Mouse (Mus musculus): ENCODE results near the gene Jarid2. TPM values are rescaled to one million over a fixed set of nuclear protein-coding genes. Genes with fewer than 3 reads are reported as not detected.

Gene Jarid2
- total and polyA plus RNA-seq, 3 experiments = 7.3 to 24.5 (median 20.2) TPM

GRCm38 (mm10) chr13:44891813-44892730 is 162.8 kb downstream of the Jarid2 start:
- Histone ChIP-seq H3K4me1 (ENCODE audit: control insufficient read depth, insufficient read depth, low read length) (peaks cover 5% of the 10 kb centered on the region; the same call in 1 of the 2 replicates), H3K27me3 (ENCODE audit: control insufficient read depth, insufficient read depth, low read length) (no peaks in the 10 kb centered on the region), H3K36me3 (ENCODE audit: control insufficient read depth, insufficient read depth, low read length) (peaks cover 13% of the 10 kb centered on the region), H3K4me3 (no peak overlapping the region), H3K9ac (ENCODE audit: low read depth, low read length) (no peak overlapping the region), H3K79me2 (replicated peaks; ENCODE audit: control insufficient read depth, insufficient read depth, low read length) (no peaks in the 10 kb centered on the region; the same call in 1 of the 2 replicates), H3K27ac (no peak overlapping the region)
- intact Hi-C loops (cut with DNase I) = no loop called here
- WGBS = 74% methylated on average over 5 of the region's 5 CpGs
- DNase-seq = no peak
- no peak for TF ChIP-seq POLR2A (IDR thresholded peaks at IDR 0.05; ENCODE audit: insufficient read depth, low read depth, low read length)
- TF ChIP-seq CTCF (IDR thresholded peaks at IDR 0.05) = no peak
- no peak for TF ChIP-seq EP300 (IDR thresholded peaks at IDR 0.05; ENCODE audit: insufficient read depth, low read depth, low read length)

- H3K9ac ChIP-seq (ENCODE audit: low read depth, low read length) = no peak overlapping the region
- DNase-seq = no peak
- H3K27ac ChIP-seq = no peak overlapping the region
- H3K27me3 ChIP-seq (ENCODE audit: control insufficient read depth, insufficient read depth, low read length) = no peaks in the 10 kb centered on the region
- H3K79me2 ChIP-seq (replicated peaks; ENCODE audit: control insufficient read depth, insufficient read depth, low read length) = peaks cover 1% of the 10 kb centered on the region
- intact Hi-C loops (cut with DNase I) = no loop called here
- H3K36me3 ChIP-seq (ENCODE audit: control insufficient read depth, insufficient read depth, low read length) = peaks cover 13% of the 10 kb centered on the region
- TF ChIP-seq POLR2A (IDR thresholded peaks at IDR 0.05; ENCODE audit: insufficient read depth, low read depth, low read length) (no peak), EP300 (IDR thresholded peaks at IDR 0.05; ENCODE audit: insufficient read depth, low read depth, low read length) (no peak), CTCF (IDR thresholded peaks at IDR 0.05) (no peak)
- H3K4me1 ChIP-seq (ENCODE audit: control insufficient read depth, insufficient read depth, low read length) = no peaks in the 10 kb centered on the region
- no peak overlapping the region for H3K4me3 ChIP-seq
- WGBS = 91% methylated on average over 12 of the region's 12 CpGs
These were observed 166.9 kb downstream of the Jarid2 start for GRCm38 (mm10) chr13:44896211-44896610.

GRCm38 (mm10) chr13:44902299-44902698 is 173.0 kb downstream of the Jarid2 start:
- Histone ChIP-seq H3K27ac (no peak overlapping the region), H3K4me1 (ENCODE audit: control insufficient read depth, insufficient read depth, low read length) (peaks cover 6% of the 10 kb centered on the region), H3K36me3 (ENCODE audit: control insufficient read depth, insufficient read depth, low read length) (peaks cover 19% of the 10 kb centered on the region), H3K79me2 (replicated peaks; ENCODE audit: control insufficient read depth, insufficient read depth, low read length) (peaks cover 4% of the 10 kb centered on the region; the same call in 1 of the 2 replicates), H3K27me3 (ENCODE audit: control insufficient read depth, insufficient read depth, low read length) (no peaks in the 10 kb centered on the region), H3K4me3 (no peak overlapping the region), H3K9ac (ENCODE audit: low read depth, low read length) (no peak overlapping the region)
- DNase-seq = no peak
- WGBS = 95% methylated on average over 6 of the region's 6 CpGs
- intact Hi-C loops (cut with DNase I) = no loop called here
- TF ChIP-seq CTCF (IDR thresholded peaks at IDR 0.05) (no peak), EP300 (IDR thresholded peaks at IDR 0.05; ENCODE audit: insufficient read depth, low read depth, low read length) (no peak), POLR2A (IDR thresholded peaks at IDR 0.05; ENCODE audit: insufficient read depth, low read depth, low read length) (no peak)

GRCm38 (mm10) chr13:44903416-44903815 is 174.1 kb downstream of the Jarid2 start:
- intact Hi-C loops (cut with DNase I) = no loop called here
- Histone ChIP-seq H3K36me3 (ENCODE audit: control insufficient read depth, insufficient read depth, low read length) (peaks cover 14% of the 10 kb centered on the region), H3K27me3 (ENCODE audit: control insufficient read depth, insufficient read depth, low read length) (no peaks in the 10 kb centered on the region)

GRCm38 (mm10) chr13:44904271-44904670 is 175.0 kb downstream of the Jarid2 start:
- Histone ChIP-seq H3K4me3 (no peak overlapping the region), H3K4me1 (ENCODE audit: control insufficient read depth, insufficient read depth, low read length) (peaks cover 16% of the 10 kb centered on the region), H3K9ac (ENCODE audit: low read depth, low read length) (no peak overlapping the region), H3K36me3 (ENCODE audit: control insufficient read depth, insufficient read depth, low read length) (peaks cover 14% of the 10 kb centered on the region), H3K79me2 (replicated peaks; ENCODE audit: control insufficient read depth, insufficient read depth, low read length) (0 out of 2 replicates have a peak, but pooled peaks cover 3% of the 10 kb centered on the region), H3K27ac (no peak overlapping the region), H3K27me3 (ENCODE audit: control insufficient read depth, insufficient read depth, low read length) (no peaks in the 10 kb centered on the region)
- TF ChIP-seq EP300 (IDR thresholded peaks at IDR 0.05; ENCODE audit: insufficient read depth, low read depth, low read length) = no peak
- no peak for TF ChIP-seq POLR2A (IDR thresholded peaks at IDR 0.05; ENCODE audit: insufficient read depth, low read depth, low read length)
- no peak for TF ChIP-seq CTCF (IDR thresholded peaks at IDR 0.05)
- intact Hi-C loops (cut with DNase I) = no loop called here
- no peak for DNase-seq
- 9% methylated on average over 1 of the region's 1 CpGs for WGBS

More at GRCm38 (mm10) chr13:44903416-44903815, 174.1 kb downstream of the Jarid2 start:
- Histone ChIP-seq H3K27ac (no peak overlapping the region), H3K79me2 (replicated peaks; ENCODE audit: control insufficient read depth, insufficient read depth, low read length) (0 out of 2 replicates have a peak, but pooled peaks cover 4% of the 10 kb centered on the region), H3K4me1 (ENCODE audit: control insufficient read depth, insufficient read depth, low read length) (peaks cover 12% of the 10 kb centered on the region), H3K4me3 (no peak overlapping the region), H3K9ac (ENCODE audit: low read depth, low read length) (no peak overlapping the region)
- DNase-seq = no peak
- no peak for TF ChIP-seq CTCF (IDR thresholded peaks at IDR 0.05)

GRCm38 (mm10) chr13:44906141-44906540 is 176.9 kb downstream of the Jarid2 start:
- Histone ChIP-seq H3K27me3 (ENCODE audit: control insufficient read depth, insufficient read depth, low read length) (no peaks in the 10 kb centered on the region), H3K36me3 (ENCODE audit: control insufficient read depth, insufficient read depth, low read length) (peaks cover 17% of the 10 kb centered on the region), H3K4me1 (ENCODE audit: control insufficient read depth, insufficient read depth, low read length) (peaks cover 17% of the 10 kb centered on the region), H3K27ac (no peak overlapping the region), H3K4me3 (no peak overlapping the region), H3K9ac (ENCODE audit: low read depth, low read length) (no peak overlapping the region), H3K79me2 (replicated peaks; ENCODE audit: control insufficient read depth, insufficient read depth, low read length) (0 out of 2 replicates have a peak, but pooled peaks cover 3% of the 10 kb centered on the region)
- no peak for TF ChIP-seq POLR2A (IDR thresholded peaks at IDR 0.05; ENCODE audit: insufficient read depth, low read depth, low read length)
- TF ChIP-seq CTCF (IDR thresholded peaks at IDR 0.05) = no peak
- no peak for TF ChIP-seq EP300 (IDR thresholded peaks at IDR 0.05; ENCODE audit: insufficient read depth, low read depth, low read length)
- intact Hi-C loops (cut with DNase I) = loop anchor here (5.0 kb wide), 1 partner anchor 64 kb away; no protein-coding TSS in a partner anchor
- WGBS = 93% methylated on average over 11 of the region's 11 CpGs
- no peak for DNase-seq

Data from heart, adult 2 months (tissue).